Mouse (Mus musculus): Measurements from ENCODE around the gene Ccdc51.

- TF ChIP-seq CTCF (IDR thresholded peaks at IDR 0.05; ENCODE audit: insufficient read depth, low read depth, low read length) (no peak), POLR2A (IDR thresholded peaks at IDR 0.05; ENCODE audit: insufficient read depth, low read depth, low read length) (no peak)
These were observed 43.4 kb upstream of the Ccdc51 start for GRCm38 (mm10) chr9:109038901-109039364.

Measured in olfactory bulb, adult 2 months (tissue).